Mouse (Mus musculus) C2C12 (cell line): ENCODE measurements around the gene Chst11. TPM values are rescaled to one million over a fixed set of nuclear protein-coding genes. Genes with fewer than 3 reads are reported as not detected.
A peak's percentile ranks its signal among the peaks of the same experiment; 100 is the strongest.

Source experiments
- H3K27me3 ChIP-seq: one replicate; pipeline ENCODE4 v1.6.1; 2011; ENCODE audit not compliant: control insufficient read depth, insufficient read depth, insufficient read length
- H3K36me3 ChIP-seq: one replicate; pipeline ENCODE4 v1.6.1; 2011; ENCODE audit not compliant: control insufficient read depth, insufficient read depth
- H3K4me3 ChIP-seq: one replicate; pipeline ENCODE4 v1.5.1; 2011; ENCODE audit warnings: mild to moderate bottlenecking, control low read depth; ENCODE audit not compliant: poor library complexity, insufficient read depth, severe bottlenecking
- H3K79me2 ChIP-seq: one replicate; pipeline ENCODE4 v1.6.1; 2011; ENCODE audit not compliant: control insufficient read depth, insufficient read depth
- H3K79me3 ChIP-seq: one replicate; pipeline ENCODE4 v1.6.1; 2011; ENCODE audit warnings: low read depth, control low read depth
- H3ac ChIP-seq: one replicate; pipeline ENCODE3; 2011; ENCODE audit warnings: low read depth; ENCODE audit not compliant: control insufficient read depth, insufficient read length
- CEBPB ChIP-seq: IDR thresholded peaks from one replicate; pipeline ENCODE4 v1.6.1; 2011; ENCODE audit warnings: low read depth, mild to moderate bottlenecking, control low read depth, moderate library complexity
- CTCF ChIP-seq: IDR thresholded peaks from one replicate; pipeline ENCODE4 v1.5.1; 2011; ENCODE audit not compliant: control insufficient read depth, insufficient read depth, insufficient read length
- FOSL1 ChIP-seq: IDR thresholded peaks from one replicate; pipeline ENCODE4 v1.8.0; 2011; ENCODE audit warnings: mild to moderate bottlenecking, low read length; ENCODE audit not compliant: poor library complexity, insufficient read depth, severe bottlenecking
- MAX ChIP-seq: IDR thresholded peaks from one replicate; pipeline ENCODE4 v1.6.1; 2011; ENCODE audit warnings: mild to moderate bottlenecking, control low read depth
- MYOD1 ChIP-seq: IDR thresholded peaks from one replicate; pipeline ENCODE4 v1.6.1; 2011; ENCODE audit warnings: low read depth; ENCODE audit not compliant: control insufficient read depth, insufficient read length
- MYOG ChIP-seq: IDR thresholded peaks from one replicate; pipeline ENCODE4 v1.6.1; 2011; ENCODE audit not compliant: control insufficient read depth, insufficient read length; ENCODE audit errors: extremely low read depth
- USF1 ChIP-seq: IDR thresholded peaks from one replicate; pipeline ENCODE4 v1.6.1; 2011; ENCODE audit warnings: low read depth, mild to moderate bottlenecking, control low read depth, moderate library complexity
- polyA plus RNA-seq: library from polyadenylated mRNA; unstranded; fragments of >200 nt; fragmentation: generic; extraction: Trizol; gene quantifications from one replicate; pipeline ENCODE4 v1.2.1, GENCODE M21; 2012; ENCODE audit warnings: missing spikeins

Chst11 gene
- polyA plus RNA-seq, 1 experiment = 15.9 TPM

DNA sequence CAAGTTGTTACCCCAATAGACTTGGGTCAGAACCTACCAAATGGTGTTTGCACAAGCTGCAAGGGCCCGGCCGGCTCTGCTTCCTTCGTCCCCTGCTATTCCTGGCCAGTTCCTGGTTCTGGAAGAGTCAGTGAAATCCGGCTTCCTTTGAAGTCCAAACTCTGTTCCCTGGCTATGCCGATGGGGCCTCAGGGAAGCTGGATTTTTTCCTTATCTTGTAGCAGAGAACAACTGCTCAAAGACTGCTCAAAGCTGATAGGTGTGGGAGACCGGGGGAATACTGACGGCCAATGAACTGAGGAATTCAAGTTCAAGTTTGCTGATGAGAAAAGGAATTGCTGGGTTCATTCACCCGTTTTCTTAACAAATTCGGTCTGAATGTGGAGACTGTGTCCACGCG is 13.7 kb upstream of the Chst11 start:
- H3K79me3 ChIP-seq = no peaks in the 10 kb centered on the region
- no peaks in the 10 kb centered on the region for H3K27me3 ChIP-seq
- no peaks in the 10 kb centered on the region for H3K36me3 ChIP-seq
- no peak overlapping the region for H3ac ChIP-seq
- no peaks in the 10 kb centered on the region for H3K79me2 ChIP-seq
- no peak overlapping the region for H3K4me3 ChIP-seq
- no peak for TF ChIP-seq MAX
- no peak for TF ChIP-seq FOSL1
- no peak for TF ChIP-seq CTCF
- no peak for TF ChIP-seq MYOG
- no peak for TF ChIP-seq USF1
- TF ChIP-seq CEBPB = no peak
- TF ChIP-seq MYOD1 = no peak

DNA sequence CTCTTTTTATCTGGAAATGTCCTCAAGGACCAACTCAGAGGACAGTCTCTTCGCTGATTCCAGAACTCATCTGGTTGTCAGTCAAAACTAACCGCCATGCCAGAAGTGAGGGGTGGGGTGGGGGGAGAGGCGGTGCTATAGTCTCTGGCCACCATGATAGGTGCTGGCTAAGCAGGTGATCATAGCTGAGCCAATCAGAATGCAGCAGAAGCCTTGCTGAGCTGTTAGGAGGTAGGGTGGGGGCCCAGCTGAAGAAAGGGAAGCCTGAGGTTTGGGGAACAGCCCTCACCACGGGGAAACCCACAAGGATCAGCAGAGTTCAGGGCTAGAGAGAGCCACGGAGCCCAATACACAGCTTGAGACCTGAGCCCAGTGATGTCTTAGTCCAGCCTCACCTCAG is 11.1 kb upstream of the Chst11 start:
- no peaks in the 10 kb centered on the region for H3K36me3 ChIP-seq
- no peaks in the 10 kb centered on the region for H3K79me2 ChIP-seq
- no peak for TF ChIP-seq CTCF
- no peak overlapping the region for H3ac ChIP-seq
- no peak overlapping the region for H3K4me3 ChIP-seq
- H3K27me3 ChIP-seq = no peaks in the 10 kb centered on the region
- no peaks in the 10 kb centered on the region for H3K79me3 ChIP-seq

DNA sequence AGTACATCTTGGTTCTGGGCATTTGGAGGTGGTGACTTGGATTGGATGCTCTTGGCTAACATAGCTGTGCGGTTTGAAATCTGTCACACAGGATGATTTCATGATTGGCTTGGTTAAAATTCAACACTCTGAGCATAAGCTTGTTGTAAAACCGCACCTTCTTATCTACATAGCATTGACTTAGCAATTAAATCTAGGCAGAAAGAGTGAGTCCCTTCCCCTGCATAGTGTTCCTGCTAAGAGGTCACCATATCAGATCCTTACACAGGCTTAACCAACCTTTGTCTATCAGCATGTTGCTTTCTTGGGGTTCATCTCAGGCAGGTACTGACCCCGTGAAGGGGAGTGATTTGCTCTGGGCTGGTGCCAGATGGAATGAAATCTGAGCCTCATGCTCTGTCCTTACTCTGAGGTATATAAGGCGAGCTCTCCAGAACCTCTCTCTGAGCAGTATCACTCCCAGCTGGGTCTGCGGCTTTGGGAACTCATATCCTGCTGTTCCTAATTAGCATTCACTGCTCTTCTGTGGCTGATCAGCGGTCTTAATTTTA is 10.6 kb upstream of the Chst11 start:
- Histone ChIP-seq H3K27me3 (no peaks in the 10 kb centered on the region), H3ac (no peak overlapping the region), H3K4me3 (no peak overlapping the region), H3K36me3 (no peaks in the 10 kb centered on the region), H3K79me3 (no peaks in the 10 kb centered on the region), H3K79me2 (no peaks in the 10 kb centered on the region)
- no peak for TF ChIP-seq FOSL1
- no peak for TF ChIP-seq USF1
- TF ChIP-seq CTCF = no peak
- TF ChIP-seq MYOG = no peak
- no peak for TF ChIP-seq CEBPB
- no peak for TF ChIP-seq MAX
- TF ChIP-seq MYOD1 = no peak

DNA sequence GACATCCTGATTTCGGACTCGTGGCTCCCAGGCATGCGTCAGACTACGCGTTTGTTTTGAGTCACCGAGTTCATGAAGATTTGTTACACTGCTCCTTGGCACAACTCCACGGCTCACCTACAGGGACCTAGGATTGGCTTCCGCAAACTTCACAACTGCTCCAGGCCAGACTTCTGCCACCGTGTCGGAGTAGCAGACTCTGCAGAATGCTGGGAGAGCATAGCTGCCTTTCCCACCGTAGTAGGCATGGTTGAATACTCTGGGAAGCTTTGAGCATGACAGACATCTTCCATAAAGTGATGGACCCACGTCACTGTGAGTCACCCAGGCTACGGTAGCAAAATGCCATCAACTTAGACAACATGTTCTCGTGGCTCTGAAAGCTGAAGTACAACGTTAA is 9.5 kb upstream of the Chst11 start:
- Histone ChIP-seq H3K36me3 (no peaks in the 10 kb centered on the region), H3ac (no peak overlapping the region), H3K4me3 (no peak overlapping the region), H3K27me3 (no peaks in the 10 kb centered on the region), H3K79me2 (no peaks in the 10 kb centered on the region), H3K79me3 (no peaks in the 10 kb centered on the region)
- TF ChIP-seq MAX (peak; percentile 16), FOSL1 (no peak)

DNA sequence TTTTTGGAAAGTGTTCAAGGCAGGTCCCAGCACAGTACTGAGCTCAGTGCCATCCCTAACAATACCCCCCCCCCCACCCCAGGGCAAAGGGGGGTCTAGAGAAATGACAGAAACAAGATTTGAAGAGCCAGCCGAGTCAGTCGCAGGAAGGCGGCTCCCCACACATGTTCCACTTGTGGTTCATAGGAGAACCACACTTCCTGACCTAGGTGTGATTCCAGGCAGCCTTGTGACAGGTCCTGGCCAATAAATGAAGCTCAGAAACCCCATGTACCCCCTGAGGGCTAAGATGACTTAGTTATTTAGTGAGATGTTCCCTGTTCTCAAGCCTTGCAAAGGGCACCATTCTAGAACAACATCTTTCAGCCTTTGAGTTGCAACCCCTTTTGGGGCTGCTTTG is 3.0 kb upstream of the Chst11 start:
- H3K4me3 ChIP-seq = no peak overlapping the region
- peaks cover 11% of the 10 kb centered on the region for H3K79me3 ChIP-seq
- H3ac ChIP-seq = no peak overlapping the region
- TF ChIP-seq MAX (no peak), CEBPB (no peak), CTCF (no peak), MYOD1 (no peak), MYOG (no peak), FOSL1 (no peak), USF1 (no peak)
- peaks cover 18% of the 10 kb centered on the region for H3K79me2 ChIP-seq
- H3K36me3 ChIP-seq = no peaks in the 10 kb centered on the region
- no peaks in the 10 kb centered on the region for H3K27me3 ChIP-seq

DNA sequence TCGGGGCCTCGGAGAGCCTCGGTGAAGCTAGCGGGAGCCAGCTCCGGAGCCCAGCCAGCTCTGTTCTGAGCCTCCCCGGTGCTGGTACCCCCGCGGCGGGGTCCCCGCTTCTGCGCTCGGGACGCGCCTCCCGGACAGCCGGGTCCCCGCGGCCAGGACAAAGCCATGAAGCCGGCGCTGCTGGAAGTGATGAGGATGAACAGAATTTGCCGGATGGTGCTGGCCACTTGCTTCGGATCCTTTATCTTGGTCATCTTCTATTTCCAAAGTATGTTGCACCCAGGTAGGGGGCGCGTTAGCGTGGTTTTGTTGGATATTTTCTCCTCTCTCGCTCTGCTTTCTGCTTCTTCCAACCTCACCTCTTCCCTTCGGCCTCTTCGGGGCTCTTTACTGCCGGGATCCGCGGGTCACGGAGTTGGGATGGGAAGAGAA is 418 bp downstream of the Chst11 start:
- H3K79me3 ChIP-seq = peaks cover 35% of the 10 kb centered on the region
- H3ac ChIP-seq = peak overlapping the region; percentile 78
- no peaks in the 10 kb centered on the region for H3K27me3 ChIP-seq
- no peaks in the 10 kb centered on the region for H3K36me3 ChIP-seq
- peaks cover 52% of the 10 kb centered on the region for H3K79me2 ChIP-seq
- TF ChIP-seq CEBPB (no peak), MYOD1 (no peak), MAX (no peak), MYOG (no peak), FOSL1 (no peak), USF1 (no peak), CTCF (no peak)
- H3K4me3 ChIP-seq = peak overlapping the region; percentile 81
